Mouse (Mus musculus) embryonic facial prominence, embryonic 11.5 days (tissue): ENCODE data around the gene Efhd1. TPM values are rescaled to one million over a fixed set of nuclear protein-coding genes. Genes with fewer than 3 reads are reported as not detected.

ENCODE experiments used
- ATAC-seq: fragments of 200-750 bp; cut with Nextera tagmentation; replicated peaks from 2 replicates; pipeline ENCODE4 v1.8.0; 2017; ENCODE audit warnings: low read depth; ENCODE audit not compliant: insufficient number of reproducible peaks, low FRiP score, low TSS enrichment
- DNase-seq: peaks from one replicate; pipeline ENCODE4 v3.0.0-alpha.2; 2015; ENCODE audit warnings: low spot score
- H3K27ac ChIP-seq: fragments of 300-500 bp; sonication (generic); replicated peaks from 2 replicates; pipeline ENCODE4 v1.5.1; 2014; ENCODE audit warnings: mild to moderate bottlenecking, low read depth, low read length, control low read depth
- H3K27me3 ChIP-seq: fragments of 300-500 bp; sonication (generic); 2 replicates; pipeline ENCODE4 v1.6.1; 2014; ENCODE audit warnings: mild to moderate bottlenecking, low read length, moderate library complexity, mixed read lengths; ENCODE audit not compliant: control insufficient read depth, insufficient read depth
- H3K36me3 ChIP-seq: fragments of 300-500 bp; sonication (generic); replicated peaks from 2 replicates; pipeline ENCODE4 v1.6.1; 2014; ENCODE audit warnings: low read depth, mild to moderate bottlenecking, low read length, moderate library complexity, mixed read lengths; ENCODE audit not compliant: control insufficient read depth, insufficient read depth
- H3K4me1 ChIP-seq: fragments of 300-500 bp; sonication (generic); 2 replicates; pipeline ENCODE4 v1.6.1; 2014; ENCODE audit warnings: low read length, mixed read lengths; ENCODE audit not compliant: control insufficient read depth, insufficient read depth
- H3K4me2 ChIP-seq: fragments of 300-500 bp; sonication (generic); 2 replicates; pipeline ENCODE4 v1.6.1; 2014; ENCODE audit warnings: low read depth, mild to moderate bottlenecking, control low read depth, low read length, moderate library complexity
- H3K4me3 ChIP-seq: fragments of 300-500 bp; sonication (generic); 2 replicates; pipeline ENCODE4 v1.5.1; 2014; ENCODE audit warnings: low read depth, low read length, control low read depth
- H3K9ac ChIP-seq: fragments of 300-500 bp; sonication (generic); replicated peaks from 2 replicates; pipeline ENCODE4 v1.6.1; 2014; ENCODE audit warnings: mild to moderate bottlenecking, control low read depth, low read length
- H3K9me3 ChIP-seq: fragments of 300-500 bp; sonication (generic); replicated peaks from 2 replicates; pipeline ENCODE4 v1.6.1; 2016; ENCODE audit warnings: mild to moderate bottlenecking, low read length, inconsistent platforms, mixed read lengths; ENCODE audit not compliant: control insufficient read depth
- WGBS: fragments of 180-500 bp; shearing (Covaris S2); extraction: QIAGEN DNeasy Blood & Tissue Kit; methylation state at CpG from one replicate; pipeline ENCODE4 v1.1.7; 2014; 5-methylcytosine and 5-hydroxymethylcytosine counted together
- polyA plus RNA-seq: library from polyadenylated mRNA; unstranded; fragments of >200 nt; fragmentation: Nextera tagmentation; extraction: Ambion mirVana; gene quantifications from 2 replicates; pipeline ENCODE4 v1.2.1, GENCODE M21; 2014

Gene Efhd1
- polyA plus RNA-seq, 1 experiment from 2014 or later, result 1.1 TPM

DNA sequence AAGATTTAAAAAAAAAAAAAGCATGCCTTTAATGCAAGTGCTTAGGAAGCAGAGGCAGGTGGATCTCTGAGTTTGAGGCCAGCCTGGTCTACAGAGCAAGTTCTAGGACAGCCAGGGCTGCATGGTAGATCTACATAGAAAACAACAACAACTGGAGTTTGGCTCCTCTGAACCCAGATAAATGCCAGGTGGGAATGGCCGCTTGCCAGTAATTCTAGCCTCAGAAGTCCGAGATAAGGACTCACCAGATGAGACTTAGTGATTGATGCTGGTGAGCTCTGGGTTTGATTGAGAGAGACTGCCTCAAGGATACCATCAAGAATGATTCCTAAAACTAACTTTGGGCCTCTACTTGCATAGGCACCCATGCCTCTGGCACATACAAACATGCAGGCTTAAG lies 86.4 kb downstream of the Efhd1 start:
- DNase-seq, result no peak
- H3K27ac ChIP-seq, result no peak overlapping the region
- ATAC-seq, result no peak
- no peak overlapping the region for H3K9ac ChIP-seq
- no peak overlapping the region for H3K4me3 ChIP-seq
- WGBS, result 84% methylated on average over 2 of the region's 2 CpGs
- no peaks in the 10 kb centered on the region for H3K9me3 ChIP-seq
- no peaks in the 10 kb centered on the region for H3K27me3 ChIP-seq
- no peaks in the 10 kb centered on the region for H3K36me3 ChIP-seq
- H3K4me2 ChIP-seq, result no peak overlapping the region
- no peaks in the 10 kb centered on the region for H3K4me1 ChIP-seq

GRCm38 (mm10) chr1:87360276-87360675 lies 96.1 kb downstream of the Efhd1 start:
- 71% methylated on average over 1 of the region's 1 CpGs for WGBS
- Histone ChIP-seq H3K27ac (no peak overlapping the region), H3K27me3 (no peaks in the 10 kb centered on the region), H3K4me3 (no peak overlapping the region), H3K36me3 (no peaks in the 10 kb centered on the region; the same call in 1 of the 2 replicates), H3K4me1 (no peaks in the 10 kb centered on the region), H3K9ac (no peak overlapping the region), H3K4me2 (no peak overlapping the region), H3K9me3 (no peaks in the 10 kb centered on the region)
- ATAC-seq (no peak), DNase-seq (no peak)

Other genes starting within 250 kb of the Efhd1 start
- not detected in 2 replicates for gene Alppl2, start 174.4 kb upstream of the Efhd1 start, polyA plus RNA-seq
- not detected in 2 replicates for gene Alpi, start 162.8 kb upstream of the Efhd1 start, polyA plus RNA-seq
- not detected in 2 replicates for gene Akp3, start 139.4 kb upstream of the Efhd1 start, polyA plus RNA-seq
- 0.74 and 2.1 TPM in 2 replicates for gene Ecel1, start 107.8 kb upstream of the Efhd1 start, polyA plus RNA-seq
- gene Prss56, start 81.0 kb upstream of the Efhd1 start, polyA plus RNA-seq, result 0.28 and 0.74 TPM in 2 replicates
- 0.15 and 0.22 TPM in 2 replicates for gene Chrnd, start 73.8 kb upstream of the Efhd1 start, polyA plus RNA-seq
- gene Chrng, start 59.7 kb upstream of the Efhd1 start, polyA plus RNA-seq, result 2.2 and 2.3 TPM in 2 replicates
- gene Eif4e2, start 50.4 kb upstream of the Efhd1 start, polyA plus RNA-seq, result 141 and 148 TPM in 2 replicates
- 49.1 and 49.4 TPM in 2 replicates for gene Gigyf2, start 62.6 kb downstream of the Efhd1 start, polyA plus RNA-seq
- 0.25 and 0.99 TPM in 2 replicates for gene Kcnj13, start 130.4 kb downstream of the Efhd1 start, polyA plus RNA-seq
- 0.52 TPM in 1 of 2 replicates, not detected in the other for gene Snorc, start 205.9 kb downstream of the Efhd1 start, polyA plus RNA-seq
- not detected in 2 replicates for gene Neu2, start 245.5 kb downstream of the Efhd1 start, polyA plus RNA-seq